ENCODE assay signal across 10 mouse cellular contexts in genomic region chr15:30427342-30427741, GRCm38 (mm10).
DNase-seq lines count a peak whose midpoint lies in the region; ATAC-seq and TF ChIP-seq lines count a peak whose summit lies in the region.
"Had no signal": no experiment of that assay in that cellular context is flagged by ENCODE, and none has a peak within 500 bp of the region (broad histone marks: within the 10 kb centered on the region; RNA-seq: fewer than 3 reads in every experiment).

No protein-coding gene starts in this region.

- TF ChIP-seq POLR2A in spleen, adult 2 months (IDR thresholded peaks at IDR 0.05; ENCODE audit: low read depth, low read length), result no peak

- peak; percentile 10 for DNase-seq in heart, postnatal 0 days (ENCODE audit: low spot score)
- peak; percentile 3 to 6 for DNase-seq in spleen, adult 2 months (ENCODE audit: low read depth in 1 of 2, low spot score in 2 of 2)
- DNase-seq in spleen, postnatal 14 days (ENCODE audit: low spot score in 2 of 2), result no peak
- peak; percentile 77 for DNase-seq in forebrain, embryonic 11.5 days (ENCODE audit: low spot score)
- peak; percentile 40 for DNase-seq in lung, postnatal 14 days
- peak; percentile 30 for DNase-seq in thymus, postnatal 4 days
- DNase-seq in MN1 (ENCODE audit: low spot score), result no peak

- no peak overlapping the region for H3K4me3 ChIP-seq in heart, postnatal 0 days (ENCODE audit: low read depth, low read length)
- no peak overlapping the region for H3K4me3 ChIP-seq in heart, embryonic 11.5 days (ENCODE audit: low read depth, low read length)
- H3K4me3 ChIP-seq in spleen, adult 2 months (ENCODE audit: extremely low read depth, insufficient read depth, insufficient read length), result no peak overlapping the region
- no peak overlapping the region for H3K4me3 ChIP-seq in forebrain, embryonic 11.5 days (ENCODE audit: low read depth, low read length)
- H3K4me3 ChIP-seq: heart, embryonic 15.5 days had no signal

- no peak overlapping the region for H3K9ac ChIP-seq in heart, postnatal 0 days (replicated peaks; ENCODE audit: low read depth, low read length)
- H3K9ac ChIP-seq in heart, embryonic 11.5 days (ENCODE audit: low read depth, low read length), result no peak overlapping the region
- H3K9ac ChIP-seq in forebrain, embryonic 11.5 days (ENCODE audit: low read length), result no peak overlapping the region
- H3K9ac ChIP-seq: heart, embryonic 15.5 days had no signal

- no peak for TF ChIP-seq EP300 in heart, postnatal 0 days (IDR thresholded peaks at IDR 0.05; ENCODE audit: low read depth)

- H3K27me3 ChIP-seq in heart, postnatal 0 days (ENCODE audit: control insufficient read depth, insufficient read depth, low read length), result no peaks in the 10 kb centered on the region
- H3K27me3 ChIP-seq in heart, embryonic 11.5 days (ENCODE audit: control insufficient read depth, insufficient read depth, low read length), result no peaks in the 10 kb centered on the region
- no peaks in the 10 kb centered on the region for H3K27me3 ChIP-seq in spleen, adult 2 months (ENCODE audit: control insufficient read depth, insufficient read depth, low read length)
- H3K27me3 ChIP-seq in forebrain, embryonic 11.5 days (ENCODE audit: control insufficient read depth, insufficient read depth, low read length), result no peaks in the 10 kb centered on the region
- H3K27me3 ChIP-seq: heart, embryonic 15.5 days had no signal

- ATAC-seq in heart, postnatal 0 days (ENCODE audit: insufficient read depth, low read depth), result no peak
- ATAC-seq in heart, embryonic 11.5 days (replicated peaks; ENCODE audit: insufficient number of reproducible peaks, low FRiP score, low TSS enrichment), result no peak
- ATAC-seq in forebrain, embryonic 11.5 days (replicated peaks; ENCODE audit: low FRiP score), result peak; percentile 71

- peak; percentile 65 for TF ChIP-seq CTCF in heart, postnatal 0 days (IDR thresholded peaks at IDR 0.05; ENCODE audit: low read depth)
- TF ChIP-seq CTCF in spleen, adult 2 months (IDR thresholded peaks at IDR 0.05; ENCODE audit: extremely low read depth, insufficient read depth, insufficient read length, insufficient replicate concordance), result no peak

- H3K36me3 ChIP-seq in heart, postnatal 0 days (replicated peaks; ENCODE audit: control insufficient read depth, insufficient read depth, low read length), result no peaks in the 10 kb centered on the region
- no peaks in the 10 kb centered on the region for H3K36me3 ChIP-seq in heart, embryonic 11.5 days (ENCODE audit: control insufficient read depth, insufficient read depth, low read length)
- no peaks in the 10 kb centered on the region for H3K36me3 ChIP-seq in spleen, adult 2 months (ENCODE audit: control insufficient read depth, insufficient read depth, low read length)
- no peaks in the 10 kb centered on the region for H3K36me3 ChIP-seq in forebrain, embryonic 11.5 days (ENCODE audit: control insufficient read depth, insufficient read depth, low read length)
- H3K36me3 ChIP-seq: heart, embryonic 15.5 days had no signal

- H3K4me2 ChIP-seq in heart, postnatal 0 days (ENCODE audit: low read depth, low read length), result no peak overlapping the region
- H3K4me2 ChIP-seq in heart, embryonic 11.5 days, result no peak overlapping the region
- no peak overlapping the region for H3K4me2 ChIP-seq in forebrain, embryonic 11.5 days (ENCODE audit: low read depth, low read length, severe bottlenecking)
- H3K4me2 ChIP-seq: heart, embryonic 15.5 days had no signal

- WGBS in heart, postnatal 0 days, result 25% methylated on average over 2 of the region's 2 CpGs
- 23% methylated on average over 2 of the region's 2 CpGs for WGBS in heart, embryonic 11.5 days (ENCODE audit: insufficient replicate concordance)
- WGBS in spleen, adult 2 months, result 8% methylated on average over 2 of the region's 2 CpGs
- WGBS in forebrain, embryonic 11.5 days, result 8% methylated on average over 2 of the region's 2 CpGs

- H3K4me1 ChIP-seq in heart, postnatal 0 days (ENCODE audit: control insufficient read depth, insufficient read depth), result no peaks in the 10 kb centered on the region
- H3K4me1 ChIP-seq in heart, embryonic 11.5 days (ENCODE audit: control insufficient read depth, insufficient read depth, low read length), result no peaks in the 10 kb centered on the region
- no peaks in the 10 kb centered on the region for H3K4me1 ChIP-seq in spleen, adult 2 months (ENCODE audit: control insufficient read depth, insufficient read depth, insufficient read length)
- no peaks in the 10 kb centered on the region for H3K4me1 ChIP-seq in forebrain, embryonic 11.5 days (replicated peaks; ENCODE audit: control insufficient read depth, insufficient read depth, low read length)
- H3K4me1 ChIP-seq: heart, embryonic 15.5 days had no signal

- no peaks in the 10 kb centered on the region for H3K9me3 ChIP-seq in heart, postnatal 0 days (replicated peaks; ENCODE audit: control insufficient read depth, low read length)
- no peaks in the 10 kb centered on the region for H3K9me3 ChIP-seq in heart, embryonic 11.5 days (replicated peaks; ENCODE audit: control insufficient read depth, low read length)
- H3K9me3 ChIP-seq in forebrain, embryonic 11.5 days (ENCODE audit: control insufficient read depth, low read length), result no peaks in the 10 kb centered on the region
- H3K9me3 ChIP-seq: heart, embryonic 15.5 days had no signal

- H3K27ac ChIP-seq in heart, postnatal 0 days (ENCODE audit: low read depth), result no peak overlapping the region
- H3K27ac ChIP-seq in heart, embryonic 11.5 days (ENCODE audit: low read depth, low read length), result no peak overlapping the region
- no peak overlapping the region for H3K27ac ChIP-seq in spleen, adult 2 months (ENCODE audit: insufficient read depth, low read length)
- H3K27ac ChIP-seq in forebrain, embryonic 11.5 days (ENCODE audit: low read depth, low read length), result no peak overlapping the region
- H3K27ac ChIP-seq: heart, embryonic 15.5 days; macrophage had no signal

Comparison
In these comparisons a context has a peak if more than half of its experiments do, and no peak if none do; other contexts are left out.
1. DNase-seq: peak in heart, postnatal 0 days (single experiment), spleen, adult 2 months (2 of 2), forebrain, embryonic 11.5 days (single experiment), lung, postnatal 14 days (single experiment) and thymus, postnatal 4 days (single experiment); none in spleen, postnatal 14 days (0 of 2) and MN1 (single experiment).